Mouse (Mus musculus): ENCODE measurements around the gene Sh3bp5l.

GRCm38 (mm10) chr11:58315536-58316168 lies 14.9 kb upstream of the Sh3bp5l start:
- TF ChIP-seq TAL1 (conservative IDR thresholded peaks at IDR 0.05; ENCODE audit: low read depth, low read length) (no peak), GATA1 (IDR thresholded peaks at IDR 0.05; ENCODE audit: borderline replicate concordance, low read length) (no peak), CTCF (IDR thresholded peaks at IDR 0.05; ENCODE audit: low read depth, low read length) (no peak)

All from G1E (cell line).